In genomic region chr16:63863913-63864330, GRCm38 (mm10) we compare ENCODE assay signal across 7 mouse cellular contexts. TPM values are rescaled to one million over a fixed set of nuclear protein-coding genes. Genes with fewer than 3 reads are reported as not detected.
DNase-seq lines count a peak whose midpoint lies in the region; ATAC-seq and TF ChIP-seq lines count a peak whose summit lies in the region.

Gene Epha3, minus strand, starts transcription at chr16:63864175.

- under 1% methylated on average over 28 of the region's 28 CpGs for WGBS in embryonic facial prominence, embryonic 13.5 days
- under 1% methylated on average over 28 of the region's 28 CpGs for WGBS in limb, embryonic 10.5 days
- WGBS in midbrain, embryonic 10.5 days, result under 1% methylated on average over 28 of the region's 28 CpGs

- peak within 1 kb of the TSS; percentile 68 for H3K4me3 ChIP-seq in embryonic facial prominence, embryonic 13.5 days
- H3K4me3 ChIP-seq in limb, embryonic 10.5 days, result peak within 1 kb of the TSS; percentile 56
- peak within 1 kb of the TSS; percentile 69 for H3K4me3 ChIP-seq in midbrain, embryonic 10.5 days

- peak within 1 kb of the TSS; percentile 81 for H3K9ac ChIP-seq in embryonic facial prominence, embryonic 13.5 days

- 0 out of 2 replicates have a peak, but pooled peaks cover 4% of the 10 kb centered on the region for H3K4me1 ChIP-seq in embryonic facial prominence, embryonic 13.5 days
- H3K4me1 ChIP-seq in limb, embryonic 10.5 days, result peaks cover 26% of the 10 kb centered on the region
- H3K4me1 ChIP-seq in midbrain, embryonic 10.5 days, result peaks cover 17% of the 10 kb centered on the region

- ATAC-seq in embryonic facial prominence, embryonic 13.5 days (ENCODE audit: insufficient number of reproducible peaks, insufficient read depth, low FRiP score, low TSS enrichment, low read depth), result peak; percentile 74; the same call in 1 of the 2 replicates

- no peaks in the 10 kb centered on the region for H3K36me3 ChIP-seq in embryonic facial prominence, embryonic 13.5 days
- H3K36me3 ChIP-seq in limb, embryonic 10.5 days, result no peaks in the 10 kb centered on the region
- no peaks in the 10 kb centered on the region for H3K36me3 ChIP-seq in midbrain, embryonic 10.5 days

- H3K4me2 ChIP-seq in embryonic facial prominence, embryonic 13.5 days, result peak within 1 kb of the TSS; percentile 87

- DNase-seq in brain, embryonic 14.5 days (ENCODE audit: low read depth), result peak; percentile 98
- peak; percentile 35 for DNase-seq in heart, adult 8-10 months (ENCODE audit: low spot score)
- peak; percentile 64 for DNase-seq in kidney, adult 18-20 months
- peak; percentile 86 for DNase-seq in limb, embryonic 10.5 days (ENCODE audit: low spot score)
- DNase-seq in midbrain, embryonic 10.5 days (ENCODE audit: low spot score), result peak; percentile 88
- DNase-seq in right cerebral cortex, postnatal 36 days (ENCODE audit: low spot score in 2 of 2), result peak; percentile 81 to 84

- H3K9me3 ChIP-seq in embryonic facial prominence, embryonic 13.5 days, result no peaks in the 10 kb centered on the region
- no peaks in the 10 kb centered on the region for H3K9me3 ChIP-seq in limb, embryonic 10.5 days (replicated peaks)
- H3K9me3 ChIP-seq in midbrain, embryonic 10.5 days (replicated peaks), result no peaks in the 10 kb centered on the region

- TF ChIP-seq CTCF in brain, embryonic 14.5 days (IDR thresholded peaks at IDR 0.05; ENCODE audit: borderline replicate concordance, extremely low read depth, insufficient read depth, insufficient read length), result no peak

- TF ChIP-seq POLR2A in brain, embryonic 14.5 days (IDR thresholded peaks at IDR 0.05; ENCODE audit: borderline replicate concordance, extremely low read depth, insufficient read depth, insufficient read length, poor library complexity, severe bottlenecking), result no peak

- H3K27me3 ChIP-seq in embryonic facial prominence, embryonic 13.5 days, result peaks cover 20% of the 10 kb centered on the region
- peaks cover 66% of the 10 kb centered on the region for H3K27me3 ChIP-seq in limb, embryonic 10.5 days (ENCODE audit: low read depth, poor library complexity, severe bottlenecking)
- peaks cover 84% of the 10 kb centered on the region for H3K27me3 ChIP-seq in midbrain, embryonic 10.5 days (ENCODE audit: low read depth, poor library complexity, severe bottlenecking)

- peak within 1 kb of the TSS; percentile 71 for H3K27ac ChIP-seq in embryonic facial prominence, embryonic 13.5 days
- peak within 1 kb of the TSS; percentile 66 for H3K27ac ChIP-seq in limb, embryonic 10.5 days
- peak within 1 kb of the TSS; percentile 70 for H3K27ac ChIP-seq in midbrain, embryonic 10.5 days (replicated peaks)

RNA-seq across cellular contexts. Expression of gene Epha3, which starts in this region (rescaled TPM):
- polyA plus RNA-seq in brain, embryonic 14.5 days (2012; rRNA removed), result 23.0 and 28.0 TPM in 2 replicates
- 72.2 and 74.9 TPM in 2 replicates for polyA plus RNA-seq in embryonic facial prominence, embryonic 13.5 days (2015; fragmentation: Nextera tagmentation; extraction: Ambion mirVana)
- under 1 TPM; 0.20 to 0.73 (median 0.53) TPM for total RNA-seq in heart, adult 8-10 months (2022)
- polyA plus RNA-seq in limb, embryonic 10.5 days (2016; fragmentation: Nextera tagmentation; extraction: Ambion mirVana), result 10.4 and 14.2 TPM in 2 replicates
- 26.7 and 34.6 TPM in 2 replicates for polyA plus RNA-seq in midbrain, embryonic 10.5 days (2016; fragmentation: Nextera tagmentation; extraction: Ambion mirVana)

Comparison
In these comparisons a context has a peak if more than half of its experiments do, and no peak if none do; other contexts are left out.
1. Peak in every context shown above with its lines: DNase-seq, ATAC-seq, H3K4me3 ChIP-seq and H3K27ac ChIP-seq.
2. Peak in DNase-seq in heart, adult 8-10 months; RNA of the gene not detected or under 1 TPM.
3. DNase-seq: peak in every context shown above with its lines; median percentile 98 in brain, embryonic 14.5 days; 88 in midbrain, embryonic 10.5 days; 86 in limb, embryonic 10.5 days; 82 in right cerebral cortex, postnatal 36 days; 64 in kidney, adult 18-20 months; 35 in heart, adult 8-10 months.